Mouse (Mus musculus): ENCODE measurements around the gene Chadl. TPM values are rescaled to one million over a fixed set of nuclear protein-coding genes. Genes with fewer than 3 reads are reported as not detected.
"Not testable (repeated sequence)": the region's sequence is repeated elsewhere in the genome, so short reads cannot be mapped to it uniquely, and the experiment has no call there.

Gene Chadl
- polyA plus RNA-seq, 1 experiment from 2014 or later = 29.7 TPM

GRCm38 (mm10) chr15:81708991-81709390 is 11.9 kb upstream of the Chadl start:
- no peaks in the 10 kb centered on the region for H3K4me1 ChIP-seq (replicated peaks; ENCODE audit: control insufficient read depth, insufficient read depth, low read length)
- H3K36me3 ChIP-seq (replicated peaks; ENCODE audit: control insufficient read depth, insufficient read depth) = peaks cover 96% of the 10 kb centered on the region
- ATAC-seq (ENCODE audit: low FRiP score) (no peak), DNase-seq (ENCODE audit: low spot score) (no peak)
- WGBS = 93% methylated on average over 11 of the region's 11 CpGs
- H3K4me3 ChIP-seq (replicated peaks; ENCODE audit: low read length) = no peak overlapping the region
- no peak overlapping the region for H3K9ac ChIP-seq
- no peaks in the 10 kb centered on the region for H3K9me3 ChIP-seq (ENCODE audit: control insufficient read depth, low read length)
- H3K27me3 ChIP-seq (ENCODE audit: control insufficient read depth, insufficient read depth, low read length) = no peaks in the 10 kb centered on the region
- H3K27ac ChIP-seq = no peak overlapping the region
- no peak overlapping the region for H3K4me2 ChIP-seq (replicated peaks)

GRCm38 (mm10) chr15:81703094-81703489 is 6.0 kb upstream of the Chadl start:
- H3K4me3 ChIP-seq (replicated peaks; ENCODE audit: low read length) = no peak overlapping the region
- ATAC-seq (ENCODE audit: low FRiP score) (no peak), DNase-seq (ENCODE audit: low spot score) (no peak)
- no peak overlapping the region for H3K27ac ChIP-seq
- H3K27me3 ChIP-seq (ENCODE audit: control insufficient read depth, insufficient read depth, low read length) = no peaks in the 10 kb centered on the region
- no peak overlapping the region for H3K4me2 ChIP-seq (replicated peaks)
- H3K9ac ChIP-seq = no peak overlapping the region
- H3K9me3 ChIP-seq (ENCODE audit: control insufficient read depth, low read length) = no peaks in the 10 kb centered on the region
- H3K4me1 ChIP-seq (replicated peaks; ENCODE audit: control insufficient read depth, insufficient read depth, low read length) = no peaks in the 10 kb centered on the region
- peaks cover 57% of the 10 kb centered on the region for H3K36me3 ChIP-seq (replicated peaks; ENCODE audit: control insufficient read depth, insufficient read depth)
- WGBS = 83% methylated on average over 3 of the region's 3 CpGs

- Histone ChIP-seq H3K9me3 (ENCODE audit: control insufficient read depth, low read length) (no peaks in the 10 kb centered on the region), H3K36me3 (replicated peaks; ENCODE audit: control insufficient read depth, insufficient read depth) (peaks cover 51% of the 10 kb centered on the region), H3K4me3 (replicated peaks; ENCODE audit: low read length) (no peak overlapping the region), H3K9ac (no peak overlapping the region), H3K27ac (no peak overlapping the region), H3K4me2 (replicated peaks) (no peak overlapping the region), H3K27me3 (ENCODE audit: control insufficient read depth, insufficient read depth, low read length) (no peaks in the 10 kb centered on the region), H3K4me1 (replicated peaks; ENCODE audit: control insufficient read depth, insufficient read depth, low read length) (no peaks in the 10 kb centered on the region)
- DNase-seq (ENCODE audit: low spot score) (no peak), ATAC-seq (ENCODE audit: low FRiP score) (no peak)
- 87% methylated on average over 13 of the region's 13 CpGs for WGBS
These were observed 5.4 kb upstream of the Chadl start for GRCm38 (mm10) chr15:81702306-81703093.

DNA sequence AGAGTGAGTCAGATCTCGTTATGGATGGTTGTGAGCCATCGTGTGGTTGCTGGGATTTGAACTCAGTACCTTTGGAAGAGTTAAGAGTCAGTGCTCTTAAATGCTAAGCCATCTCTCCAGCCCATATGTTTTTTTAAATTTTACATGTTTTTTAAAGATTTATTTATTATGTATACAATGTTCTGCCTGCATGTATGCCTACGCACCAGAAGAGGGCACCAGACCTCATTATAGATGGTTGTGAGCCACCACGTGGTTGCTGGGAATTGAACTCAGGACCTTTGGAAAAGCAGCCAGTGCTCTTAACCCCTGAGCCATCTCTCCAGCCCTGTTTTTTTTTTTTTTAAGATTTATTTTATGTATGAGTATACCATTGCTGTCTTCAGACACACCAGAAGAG is 4.3 kb upstream of the Chadl start:
- H3K27ac ChIP-seq = not testable (repeated sequence)

DNA sequence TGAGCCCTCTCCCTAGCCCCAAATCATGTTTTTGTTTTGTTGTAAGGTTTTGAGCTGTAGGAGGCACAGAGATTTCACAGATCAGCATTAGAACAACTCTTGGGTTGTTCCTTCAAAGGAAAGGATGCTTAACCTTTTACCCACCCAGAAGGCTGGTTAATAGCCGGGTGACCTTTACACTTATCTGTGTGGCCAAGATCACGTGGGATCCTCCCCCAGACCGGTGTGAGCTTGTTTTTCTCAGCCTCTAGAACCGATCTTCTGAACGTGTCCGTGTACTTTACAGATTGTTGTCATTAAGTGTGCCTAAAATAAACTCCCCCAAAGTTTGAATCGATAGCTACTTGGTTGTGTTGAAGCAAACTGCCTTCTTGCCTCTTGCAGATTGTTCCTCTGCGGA is 3.5 kb upstream of the Chadl start:
- H3K27me3 ChIP-seq (ENCODE audit: control insufficient read depth, insufficient read depth, low read length) = peaks cover 2% of the 10 kb centered on the region; the same call in 1 of the 2 replicates
- no peak overlapping the region for H3K4me3 ChIP-seq (replicated peaks; ENCODE audit: low read length)
- H3K9ac ChIP-seq = no peak overlapping the region
- H3K4me1 ChIP-seq (replicated peaks; ENCODE audit: control insufficient read depth, insufficient read depth, low read length) = no peaks in the 10 kb centered on the region
- 87% methylated on average over 8 of the region's 8 CpGs for WGBS
- no peak for DNase-seq (ENCODE audit: low spot score)
- H3K4me2 ChIP-seq (replicated peaks) = no peak overlapping the region
- H3K9me3 ChIP-seq (ENCODE audit: control insufficient read depth, low read length) = no peaks in the 10 kb centered on the region
- H3K36me3 ChIP-seq (replicated peaks; ENCODE audit: control insufficient read depth, insufficient read depth) = peaks cover 35% of the 10 kb centered on the region
- no peak for ATAC-seq (ENCODE audit: low FRiP score)
- H3K27ac ChIP-seq = no peak overlapping the region

More for the DNA sequence above, 4.3 kb upstream of the Chadl start:
- H3K4me1 ChIP-seq (replicated peaks; ENCODE audit: control insufficient read depth, insufficient read depth, low read length); H3K4me3 ChIP-seq (replicated peaks; ENCODE audit: low read length); H3K9ac ChIP-seq; ATAC-seq (ENCODE audit: low FRiP score); H3K4me2 ChIP-seq (replicated peaks); H3K9me3 ChIP-seq (ENCODE audit: control insufficient read depth, low read length); DNase-seq (ENCODE audit: low spot score); H3K27me3 ChIP-seq (ENCODE audit: control insufficient read depth, insufficient read depth, low read length): not testable (repeated sequence)
- 77% methylated on average over 4 of the region's 4 CpGs for WGBS
- H3K36me3 ChIP-seq (replicated peaks; ENCODE audit: control insufficient read depth, insufficient read depth) = peaks cover 42% of the 10 kb centered on the region

- Histone ChIP-seq H3K4me3 (replicated peaks; ENCODE audit: low read length) (no peak overlapping the region), H3K9ac (no peak overlapping the region), H3K4me2 (replicated peaks) (no peak overlapping the region), H3K27ac (no peak overlapping the region), H3K4me1 (replicated peaks; ENCODE audit: control insufficient read depth, insufficient read depth, low read length) (no peaks in the 10 kb centered on the region), H3K36me3 (replicated peaks; ENCODE audit: control insufficient read depth, insufficient read depth) (peaks cover 30% of the 10 kb centered on the region), H3K27me3 (ENCODE audit: control insufficient read depth, insufficient read depth, low read length) (peaks cover 5% of the 10 kb centered on the region; the same call in 1 of the 2 replicates), H3K9me3 (ENCODE audit: control insufficient read depth, low read length) (no peaks in the 10 kb centered on the region)
- ATAC-seq (ENCODE audit: low FRiP score) (no peak), DNase-seq (ENCODE audit: low spot score) (no peak)
- WGBS = 68% methylated on average over 2 of the region's 2 CpGs
These were observed 3.1 kb upstream of the Chadl start for GRCm38 (mm10) chr15:81700161-81700560.

DNA sequence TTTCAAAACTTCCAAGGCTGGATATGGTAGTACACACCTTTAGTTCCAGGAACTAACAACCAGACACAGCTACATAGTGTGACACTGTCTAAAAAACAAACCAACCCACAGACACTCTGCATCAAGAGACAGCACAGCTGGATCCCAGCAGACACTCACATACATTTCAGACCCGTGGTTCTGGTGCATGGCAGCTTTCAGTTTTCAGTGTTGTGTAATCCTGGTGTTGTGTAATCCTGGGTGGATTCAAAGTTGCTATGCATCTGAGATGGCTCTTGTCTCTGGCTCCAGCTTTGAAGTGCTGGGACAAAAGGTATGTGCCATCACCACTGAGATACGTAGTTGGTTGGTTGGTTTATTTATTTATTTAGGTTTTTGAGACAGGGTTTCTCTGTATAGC is 1.4 kb upstream of the Chadl start:
- Histone ChIP-seq H3K4me3 (replicated peaks; ENCODE audit: low read length) (no peak overlapping the region), H3K9ac (no peak overlapping the region), H3K27me3 (ENCODE audit: control insufficient read depth, insufficient read depth, low read length) (peaks cover 20% of the 10 kb centered on the region), H3K4me2 (replicated peaks) (no peak overlapping the region), H3K27ac (no peak overlapping the region), H3K4me1 (replicated peaks; ENCODE audit: control insufficient read depth, insufficient read depth, low read length) (peaks cover 10% of the 10 kb centered on the region; the same call in 1 of the 2 replicates), H3K36me3 (replicated peaks; ENCODE audit: control insufficient read depth, insufficient read depth) (peaks cover 14% of the 10 kb centered on the region; the same call in 1 of the 2 replicates), H3K9me3 (ENCODE audit: control insufficient read depth, low read length) (no peaks in the 10 kb centered on the region)
- whole genome bisulfite sequencing = 72% methylated on average over 2 of the region's 2 CpGs
- ATAC-seq (ENCODE audit: low FRiP score) (no peak), DNase-seq (ENCODE audit: low spot score) (no peak)

- H3K4me2 ChIP-seq (replicated peaks) = no peak overlapping the region
- 51% methylated on average over 3 of the region's 3 CpGs for WGBS
- ATAC-seq (ENCODE audit: low FRiP score) (no peak), DNase-seq (ENCODE audit: low spot score) (peak; percentile 31)
- H3K9ac ChIP-seq = no peak overlapping the region
- no peak overlapping the region for H3K27ac ChIP-seq
- H3K4me1 ChIP-seq (replicated peaks; ENCODE audit: control insufficient read depth, insufficient read depth, low read length) = peaks cover 16% of the 10 kb centered on the region; the same call in 1 of the 2 replicates
- peaks cover 26% of the 10 kb centered on the region for H3K27me3 ChIP-seq (ENCODE audit: control insufficient read depth, insufficient read depth, low read length)
- H3K9me3 ChIP-seq (ENCODE audit: control insufficient read depth, low read length) = no peaks in the 10 kb centered on the region
- H3K4me3 ChIP-seq (replicated peaks; ENCODE audit: low read length) = no peak overlapping the region
- H3K36me3 ChIP-seq (replicated peaks; ENCODE audit: control insufficient read depth, insufficient read depth) = peaks cover 7% of the 10 kb centered on the region; the same call in 1 of the 2 replicates
These were observed 760 bp upstream of the Chadl start for GRCm38 (mm10) chr15:81697847-81698246.

GRCm38 (mm10) chr15:81694891-81695290 is 2.2 kb downstream of the Chadl start:
- Histone ChIP-seq H3K27ac (peak overlapping the region; percentile 5; the same call in 1 of the 2 replicates), H3K27me3 (ENCODE audit: control insufficient read depth, insufficient read depth, low read length) (peaks cover 40% of the 10 kb centered on the region), H3K4me2 (replicated peaks) (peak overlapping the region; percentile 95)

More at GRCm38 (mm10) chr15:81694891-81695290, 2.2 kb downstream of the Chadl start:
- Histone ChIP-seq H3K4me1 (replicated peaks; ENCODE audit: control insufficient read depth, insufficient read depth, low read length) (peaks cover 17% of the 10 kb centered on the region; the same call in 1 of the 2 replicates), H3K36me3 (replicated peaks; ENCODE audit: control insufficient read depth, insufficient read depth) (no peaks in the 10 kb centered on the region), H3K4me3 (replicated peaks; ENCODE audit: low read length) (peak overlapping the region; percentile 56), H3K9ac (peak overlapping the region; percentile 83), H3K9me3 (ENCODE audit: control insufficient read depth, low read length) (no peaks in the 10 kb centered on the region)
- no peak for DNase-seq (ENCODE audit: low spot score)
- ATAC-seq (ENCODE audit: low FRiP score) = no peak
- 30% methylated on average over 14 of the region's 19 CpGs for WGBS
